Mouse (Mus musculus): ENCODE measurements around the gene Fxyd4. TPM values are rescaled to one million over a fixed set of nuclear protein-coding genes. Genes with fewer than 3 reads are reported as not detected.

Gene Fxyd4
- polyA plus RNA-seq, 1 experiment = not detected

GRCm38 (mm10) chr6:117907301-117907978, 30.1 kb downstream of the Fxyd4 start:
- no peak for TF ChIP-seq POLR2A (IDR thresholded peaks at IDR 0.05; ENCODE audit: borderline replicate concordance, low read depth, low read length)
- TF ChIP-seq CTCF (IDR thresholded peaks at IDR 0.05; ENCODE audit: low read depth, low read length) = no peak
- Histone ChIP-seq H3K27ac (ENCODE audit: insufficient read depth, low read depth, low read length) (peak overlapping the region; percentile 89), H3K4me3 (ENCODE audit: insufficient read depth, low read length) (peak overlapping the region; percentile 92), H3K4me1 (ENCODE audit: control insufficient read depth, insufficient read depth, low read length) (peaks cover 17% of the 10 kb centered on the region)

GRCm38 (mm10) chr6:117906590-117907271, 30.8 kb downstream of the Fxyd4 start:
- no peak for TF ChIP-seq POLR2A (IDR thresholded peaks at IDR 0.05; ENCODE audit: borderline replicate concordance, low read depth, low read length)
- no peak for TF ChIP-seq CTCF (IDR thresholded peaks at IDR 0.05; ENCODE audit: low read depth, low read length)
- peaks cover 15% of the 10 kb centered on the region for H3K4me1 ChIP-seq (ENCODE audit: control insufficient read depth, insufficient read depth, low read length)
- peak overlapping the region; percentile 92 for H3K4me3 ChIP-seq (ENCODE audit: insufficient read depth, low read length)
- peak overlapping the region; percentile 89 for H3K27ac ChIP-seq (ENCODE audit: insufficient read depth, low read depth, low read length)

GRCm38 (mm10) chr6:117906015-117906531, 31.4 kb downstream of the Fxyd4 start:
- TF ChIP-seq CTCF (IDR thresholded peaks at IDR 0.05; ENCODE audit: low read depth, low read length) = no peak
- no peak for TF ChIP-seq POLR2A (IDR thresholded peaks at IDR 0.05; ENCODE audit: borderline replicate concordance, low read depth, low read length)
- Histone ChIP-seq H3K27ac (ENCODE audit: insufficient read depth, low read depth, low read length) (peak overlapping the region; percentile 86), H3K4me3 (ENCODE audit: insufficient read depth, low read length) (peak overlapping the region; percentile 94), H3K4me1 (ENCODE audit: control insufficient read depth, insufficient read depth, low read length) (peaks cover 15% of the 10 kb centered on the region)

GRCm38 (mm10) chr6:117905260-117905930, 32.1 kb downstream of the Fxyd4 start:
- peaks cover 17% of the 10 kb centered on the region for H3K4me1 ChIP-seq (ENCODE audit: control insufficient read depth, insufficient read depth, low read length)
- peak overlapping the region; percentile 86 for H3K27ac ChIP-seq (ENCODE audit: insufficient read depth, low read depth, low read length)
- H3K4me3 ChIP-seq (ENCODE audit: insufficient read depth, low read length) = peak overlapping the region; percentile 94
- TF ChIP-seq POLR2A (IDR thresholded peaks at IDR 0.05; ENCODE audit: borderline replicate concordance, low read depth, low read length) (no peak), CTCF (IDR thresholded peaks at IDR 0.05; ENCODE audit: low read depth, low read length) (no peak)

GRCm38 (mm10) chr6:117903836-117904235, 33.7 kb downstream of the Fxyd4 start:
- Histone ChIP-seq H3K27ac (ENCODE audit: insufficient read depth, low read depth, low read length) (no peak overlapping the region), H3K4me1 (ENCODE audit: control insufficient read depth, insufficient read depth, low read length) (peaks cover 22% of the 10 kb centered on the region), H3K4me3 (ENCODE audit: insufficient read depth, low read length) (no peak overlapping the region)
- TF ChIP-seq CTCF (IDR thresholded peaks at IDR 0.05; ENCODE audit: low read depth, low read length) (no peak), POLR2A (IDR thresholded peaks at IDR 0.05; ENCODE audit: borderline replicate concordance, low read depth, low read length) (no peak)

- peaks cover 22% of the 10 kb centered on the region for H3K4me1 ChIP-seq (ENCODE audit: control insufficient read depth, insufficient read depth, low read length)
- no peak overlapping the region for H3K4me3 ChIP-seq (ENCODE audit: insufficient read depth, low read length)
- TF ChIP-seq POLR2A (IDR thresholded peaks at IDR 0.05; ENCODE audit: borderline replicate concordance, low read depth, low read length) (no peak), CTCF (IDR thresholded peaks at IDR 0.05; ENCODE audit: low read depth, low read length) (no peak)
- no peak overlapping the region for H3K27ac ChIP-seq (ENCODE audit: insufficient read depth, low read depth, low read length)
Measured at GRCm38 (mm10) chr6:117902556-117902955, 34.9 kb downstream of the Fxyd4 start.

GRCm38 (mm10) chr6:117901510-117902402, 35.7 kb downstream of the Fxyd4 start:
- no peak for TF ChIP-seq CTCF (IDR thresholded peaks at IDR 0.05; ENCODE audit: low read depth, low read length)
- no peak for TF ChIP-seq POLR2A (IDR thresholded peaks at IDR 0.05; ENCODE audit: borderline replicate concordance, low read depth, low read length)
- H3K4me3 ChIP-seq (ENCODE audit: insufficient read depth, low read length) = no peak overlapping the region
- H3K27ac ChIP-seq (ENCODE audit: insufficient read depth, low read depth, low read length) = no peak overlapping the region
- H3K4me1 ChIP-seq (ENCODE audit: control insufficient read depth, insufficient read depth, low read length) = peaks cover 22% of the 10 kb centered on the region

GRCm38 (mm10) chr6:117900126-117901080, 37.1 kb downstream of the Fxyd4 start, which contains the start of gene Hnrnpf:
Gene Hnrnpf, plus strand, starts transcription at chr6:117900324.
- peaks cover 19% of the 10 kb centered on the region for H3K4me1 ChIP-seq (ENCODE audit: control insufficient read depth, insufficient read depth, low read length)
- no peak within 1 kb of the TSS for H3K4me3 ChIP-seq (ENCODE audit: insufficient read depth, low read length)
- TF ChIP-seq CTCF (IDR thresholded peaks at IDR 0.05; ENCODE audit: low read depth, low read length) = no peak
- no peak for TF ChIP-seq POLR2A (IDR thresholded peaks at IDR 0.05; ENCODE audit: borderline replicate concordance, low read depth, low read length)
- no peak within 1 kb of the TSS for H3K27ac ChIP-seq (ENCODE audit: insufficient read depth, low read depth, low read length)
